Mouse (Mus musculus): ENCODE results near the gene Pnisr. TPM values are rescaled to one million over a fixed set of nuclear protein-coding genes. Genes with fewer than 3 reads are reported as not detected.

The Pnisr gene
- 10 to 100 TPM; 50.7 to 58.4 TPM for total RNA-seq (2021)

DNA sequence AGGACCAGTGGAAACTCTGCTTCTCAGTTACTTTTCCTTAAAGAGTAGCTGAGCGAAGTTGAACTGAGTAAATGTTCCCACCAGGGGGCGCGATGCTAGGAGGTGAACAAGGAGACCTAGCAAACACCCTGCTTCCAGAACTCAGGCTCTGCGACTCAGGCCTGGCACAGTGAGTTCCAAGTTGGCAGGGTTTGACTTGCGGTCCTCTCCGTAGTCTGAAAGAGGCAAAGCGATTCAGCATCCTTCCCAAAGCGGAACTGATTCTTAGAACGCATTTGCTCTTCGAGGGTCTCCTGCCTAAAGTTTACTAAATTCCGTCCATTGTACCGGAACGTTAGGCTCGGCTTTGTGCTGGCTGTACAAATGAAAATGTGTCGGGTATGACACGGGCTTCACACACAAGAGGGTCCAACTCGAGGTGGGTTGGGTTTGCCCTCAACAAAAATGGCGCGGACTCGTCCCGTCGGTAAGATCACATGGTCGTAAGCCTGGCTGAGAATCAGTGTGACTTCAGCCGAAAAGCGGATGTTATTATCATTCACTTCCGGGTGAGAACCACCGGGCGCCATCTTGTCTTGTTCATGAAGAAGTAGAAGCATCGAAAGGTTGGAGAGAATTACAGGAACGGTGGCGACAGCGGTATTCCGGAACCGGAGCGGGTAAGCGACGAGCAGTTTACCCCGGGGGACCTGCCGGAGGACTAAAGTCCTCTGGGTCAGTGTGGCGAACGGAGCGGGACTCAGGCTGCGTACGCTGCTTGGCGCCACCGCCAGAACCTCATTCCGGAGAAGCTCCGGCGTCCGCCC lies at the start of gene Pnisr:
Gene Pnisr, plus strand, starts transcription at position 103 of the 806 bp plus-strand sequence.
- peak; percentile 96 for DNase-seq

- DNase-seq: no peak
Measured at GRCm38 (mm10) chr4:21801013-21801412, 46.4 kb upstream of the Pnisr start.

DNA sequence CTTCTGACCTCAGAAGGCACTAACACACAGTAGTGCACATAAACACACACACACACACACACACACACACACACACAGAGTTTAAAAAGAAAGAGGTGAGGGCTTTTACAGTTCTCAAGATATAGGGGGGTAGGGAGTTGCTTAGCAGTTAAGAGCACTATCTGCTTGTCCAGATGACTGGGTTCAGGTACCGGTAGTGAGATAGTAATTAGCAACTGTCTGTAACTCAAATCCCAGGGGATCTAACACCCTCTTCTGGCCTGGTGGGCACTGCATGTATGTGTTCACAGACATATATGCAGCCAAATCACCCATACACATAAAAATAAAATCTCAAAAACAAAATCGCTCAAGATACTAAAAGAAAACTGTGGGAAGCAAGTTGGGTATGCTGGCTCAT lies 45.8 kb upstream of the Pnisr start:
- no peak for DNase-seq

- no peak for DNase-seq
Measured at GRCm38 (mm10) chr4:21807204-21807603, 40.2 kb upstream of the Pnisr start.

DNA sequence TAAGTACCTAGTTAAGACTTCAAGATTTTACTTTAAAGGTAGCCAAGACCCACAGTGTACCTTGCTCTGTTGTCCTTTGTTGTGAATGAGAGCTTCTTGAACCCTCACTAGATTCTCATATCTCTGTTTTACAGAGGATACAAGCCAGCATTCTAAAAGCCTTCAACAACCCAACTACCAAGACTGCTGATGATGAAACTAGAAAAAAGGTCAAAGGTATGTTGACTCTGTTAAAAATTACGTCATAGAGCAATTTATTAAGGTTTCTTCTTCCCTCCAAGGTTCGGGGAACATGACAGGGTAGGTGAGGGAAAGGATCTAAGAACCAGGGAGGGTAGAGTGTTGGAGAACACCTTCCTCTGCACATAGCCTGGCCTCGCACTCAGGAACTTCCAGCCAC lies 36.8 kb upstream of the Pnisr start:
- DNase-seq: no peak

- DNase-seq: no peak
Measured at GRCm38 (mm10) chr4:21812635-21813034, 34.7 kb upstream of the Pnisr start.

GRCm38 (mm10) chr4:21814029-21814428 lies 33.4 kb upstream of the Pnisr start:
- DNase-seq: peak; percentile 45

- no peak for DNase-seq
Measured at GRCm38 (mm10) chr4:21826616-21827015, 20.8 kb upstream of the Pnisr start.

DNA sequence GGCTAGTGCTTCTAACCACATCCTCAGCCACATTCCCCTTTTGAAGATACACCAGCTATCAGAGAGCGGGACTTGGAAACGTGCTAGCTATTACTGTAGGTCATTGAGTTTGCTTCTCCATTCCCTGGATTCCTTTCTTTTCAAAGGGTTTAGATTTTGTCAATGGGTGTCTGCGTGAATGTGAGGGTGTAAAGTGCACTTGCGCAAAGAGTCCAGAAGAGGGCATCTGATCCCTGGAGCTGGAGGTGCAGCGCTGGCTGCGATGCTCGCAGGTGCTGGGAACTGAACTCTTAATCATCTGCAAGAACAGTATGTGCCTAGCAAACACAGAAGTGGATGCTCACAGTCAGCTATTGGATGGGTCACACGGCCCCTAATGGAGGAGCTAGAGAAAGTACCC lies 14.5 kb upstream of the Pnisr start:
- DNase-seq: no peak

DNA sequence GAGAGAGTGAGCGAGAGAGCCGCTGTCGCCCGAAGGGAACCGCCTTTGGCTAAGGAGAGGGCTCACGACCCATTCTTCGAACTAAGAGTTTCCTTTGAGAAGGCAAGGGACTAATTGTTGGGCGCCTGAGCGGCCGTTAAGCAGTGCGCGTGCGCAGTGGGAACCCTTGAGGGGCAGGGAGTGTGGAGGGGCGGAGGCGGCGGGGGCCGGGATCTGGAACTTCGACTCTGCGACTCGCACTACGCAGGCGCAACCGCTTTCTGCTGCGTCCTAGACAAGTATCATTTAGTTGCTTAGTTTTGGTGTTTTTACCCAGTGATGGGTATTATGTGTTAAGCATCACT lies 876 bp downstream of the Pnisr start:
- peak; percentile 92 for DNase-seq

DNA sequence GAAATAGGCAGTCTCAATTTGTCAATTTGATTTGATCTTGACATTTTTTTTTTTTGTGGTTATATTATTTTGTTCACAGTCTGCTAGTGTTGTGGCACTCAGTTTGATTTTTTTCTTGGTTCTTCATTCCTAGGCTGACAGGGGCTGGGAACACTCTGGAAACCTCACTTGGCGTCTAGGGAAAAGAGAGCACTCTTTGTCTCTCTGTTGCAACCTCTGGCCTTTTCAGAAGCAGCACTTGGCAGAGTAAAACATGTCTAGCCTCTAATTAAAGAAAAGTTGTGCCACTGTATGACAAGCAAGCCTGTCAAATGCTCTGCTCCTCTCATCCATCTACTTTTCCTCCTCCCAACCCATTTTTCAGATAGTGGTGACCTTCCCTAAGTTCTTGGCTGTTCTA lies 10.1 kb downstream of the Pnisr start:
- DNase-seq: no peak

GRCm38 (mm10) chr4:21865226-21865625 lies 17.8 kb downstream of the Pnisr start:
- DNase-seq: no peak

DNA sequence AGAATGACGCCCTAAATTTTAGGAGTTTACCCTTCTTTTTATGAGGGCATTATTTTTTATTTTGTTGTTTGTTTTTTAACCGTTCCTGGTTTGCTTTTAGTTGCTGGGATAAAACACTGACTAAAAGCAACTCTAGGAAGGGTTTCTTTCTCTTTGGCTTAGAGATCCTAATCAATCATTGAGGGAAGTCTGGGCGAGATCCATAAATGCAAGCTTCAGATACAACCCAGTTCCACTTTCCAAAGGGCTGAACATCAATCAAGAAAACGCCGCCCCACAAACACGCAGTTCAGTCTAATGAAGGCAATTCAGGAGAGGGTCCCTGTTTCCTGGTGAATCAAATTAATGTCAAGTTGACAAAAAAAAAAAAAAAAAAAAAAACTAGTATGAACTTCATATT lies 31.4 kb downstream of the Pnisr start:
- DNase-seq: no peak

- DNase-seq: peak; percentile 79
Measured at GRCm38 (mm10) chr4:21879565-21880220, 32.3 kb downstream of the Pnisr start, which contains the start of gene Coq3. Gene Coq3, plus strand, starts transcription at chr4:21879673.

DNA sequence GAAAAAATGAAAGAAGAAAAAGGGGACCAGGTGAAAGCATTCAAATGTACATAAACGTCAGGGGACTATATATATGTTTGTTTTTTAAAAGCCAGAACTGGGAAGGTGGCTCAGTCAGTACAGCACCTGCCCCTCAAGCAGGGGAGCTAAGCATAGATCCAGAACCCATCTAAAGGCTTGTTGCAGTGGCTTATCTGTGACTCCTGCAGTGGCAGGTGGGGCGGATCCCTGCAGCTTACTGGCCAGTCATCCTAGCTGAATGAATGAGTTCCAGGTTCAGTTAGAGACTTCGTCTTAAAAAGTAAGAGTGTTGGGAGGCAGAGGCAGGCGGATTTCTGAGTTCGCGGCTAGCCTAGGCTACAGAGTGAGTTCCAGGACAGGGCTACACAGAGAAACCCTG lies 35.4 kb downstream of the Pnisr start:
- no peak for DNase-seq

DNA sequence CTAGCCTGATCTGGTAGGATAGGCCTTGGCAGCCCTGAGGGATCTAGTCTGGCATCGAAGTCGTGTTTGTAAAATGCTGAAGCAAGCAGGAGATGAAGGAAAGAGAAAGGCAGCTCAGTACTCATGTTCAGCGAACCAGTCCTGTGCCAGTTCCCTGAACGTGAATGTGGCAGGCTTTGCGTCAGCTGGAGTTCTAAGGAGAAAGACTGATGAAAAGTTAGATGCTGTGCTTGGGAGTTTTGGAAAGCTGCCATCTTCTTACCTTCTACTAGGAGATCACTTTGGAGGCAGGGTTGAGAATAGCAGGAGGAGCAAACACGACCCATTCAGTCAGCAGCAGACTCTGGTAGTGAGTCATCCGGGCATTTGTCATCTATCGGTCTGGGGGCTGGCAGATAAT lies 38.4 kb downstream of the Pnisr start:
- no peak for DNase-seq

Other genes with a start within 250 kb of the Pnisr start
- gene Prdm13, start 161.6 kb upstream of the Pnisr start, total RNA-seq (2021): not detected
- gene Ccnc, start 119.9 kb upstream of the Pnisr start, total RNA-seq (2021): 10 to 100 TPM; 17.5 to 18.5 TPM
- 10 to 100 TPM; 12.8 to 13.6 TPM for gene Usp45, start 80.4 kb upstream of the Pnisr start, total RNA-seq (2021)
- 10 to 100 TPM; 10.9 to 13.0 TPM for gene Tstd3, start 80.4 kb upstream of the Pnisr start, total RNA-seq (2021)
- 10 to 100 TPM; 24.7 to 25.4 TPM for gene Coq3, start 32.1 kb downstream of the Pnisr start, total RNA-seq (2021)
- 1 to 10 TPM; 5.1 TPM for gene Faxc, start 83.7 kb downstream of the Pnisr start, total RNA-seq (2021)

All from heart, postnatal 4 days (tissue).